Mouse (Mus musculus) bone marrow macrophage, adult 2 months (primary cell): ENCODE results near the gene Exoc2. TPM values are rescaled to one million over a fixed set of nuclear protein-coding genes. Genes with fewer than 3 reads are reported as not detected.

Experiments
- H3K27ac ChIP-seq: 2 replicates; pipeline ENCODE4 v1.5.1; 2012; ENCODE audit warnings: low read depth, low read length; ENCODE audit not compliant: insufficient read depth
- H3K4me1 ChIP-seq: 2 replicates; pipeline ENCODE4 v1.6.1; 2012; ENCODE audit warnings: low read length; ENCODE audit not compliant: control insufficient read depth, insufficient read depth
- H3K4me3 ChIP-seq: 2 replicates; pipeline ENCODE4 v1.5.1; 2012; ENCODE audit warnings: mild to moderate bottlenecking, low read length, moderate library complexity; ENCODE audit not compliant: insufficient read depth
- CTCF ChIP-seq: IDR thresholded peaks from 2 replicates; pipeline ENCODE4 v1.5.1; 2012; ENCODE audit warnings: low read depth, mild to moderate bottlenecking, low read length, moderate library complexity
- POLR2A ChIP-seq: IDR thresholded peaks from 2 replicates; pipeline ENCODE4 v1.6.1; 2012; ENCODE audit warnings: mild to moderate bottlenecking, low read depth, low read length, borderline replicate concordance
- polyA plus RNA-seq: library from polyadenylated mRNA; stranded (reverse); fragments of >200 nt; gene quantifications from 2 replicates; pipeline ENCODE4 v1.2.4, GENCODE M21; 2012; ENCODE audit not compliant: missing spikeins, insufficient read depth, insufficient read length

The Exoc2 gene
- polyA plus RNA-seq, 1 experiment = 29.5 TPM

DNA sequence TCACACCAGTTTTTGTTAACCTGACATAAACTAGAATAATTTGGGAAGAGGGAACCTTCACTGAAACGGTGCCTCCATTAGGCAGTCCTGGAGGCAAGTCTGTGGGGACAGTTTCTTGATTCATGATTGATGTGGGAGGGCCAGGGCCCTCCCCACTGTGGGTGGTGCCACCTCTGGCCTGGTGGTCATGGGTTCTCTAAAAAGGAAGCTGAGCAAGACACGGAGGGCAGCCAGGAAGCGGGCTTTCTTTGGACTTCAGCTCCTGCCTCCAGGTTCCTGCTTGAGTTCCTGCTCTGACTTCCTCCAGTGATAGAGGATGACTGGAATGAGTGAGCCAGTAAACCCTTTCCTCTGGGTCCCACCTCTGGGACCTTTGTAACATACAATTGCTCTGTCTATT is 185.5 kb downstream of the Exoc2 start:
- no peak overlapping the region for H3K4me3 ChIP-seq
- TF ChIP-seq CTCF (no peak), POLR2A (no peak)
- peak overlapping the region; percentile 21 for H3K27ac ChIP-seq
- peaks cover 56% of the 10 kb centered on the region for H3K4me1 ChIP-seq

- H3K4me1 ChIP-seq = peaks cover 52% of the 10 kb centered on the region
- TF ChIP-seq POLR2A (no peak), CTCF (no peak)
- H3K27ac ChIP-seq = peak overlapping the region; percentile 21
These were observed 185.9 kb downstream of the Exoc2 start for GRCm38 (mm10) chr13:30787960-30788359.

GRCm38 (mm10) chr13:30787556-30787955 is 186.3 kb downstream of the Exoc2 start:
- no peak overlapping the region for H3K4me3 ChIP-seq
- TF ChIP-seq POLR2A = no peak
- TF ChIP-seq CTCF = no peak
- peaks cover 48% of the 10 kb centered on the region for H3K4me1 ChIP-seq
- no peak overlapping the region for H3K27ac ChIP-seq

More at GRCm38 (mm10) chr13:30787960-30788359, 185.9 kb downstream of the Exoc2 start:
- no peak overlapping the region for H3K4me3 ChIP-seq

GRCm38 (mm10) chr13:30787036-30787320 is 186.9 kb downstream of the Exoc2 start:
- no peak overlapping the region for H3K4me3 ChIP-seq
- H3K4me1 ChIP-seq = peaks cover 45% of the 10 kb centered on the region
- no peak overlapping the region for H3K27ac ChIP-seq
- TF ChIP-seq CTCF = no peak

DNA sequence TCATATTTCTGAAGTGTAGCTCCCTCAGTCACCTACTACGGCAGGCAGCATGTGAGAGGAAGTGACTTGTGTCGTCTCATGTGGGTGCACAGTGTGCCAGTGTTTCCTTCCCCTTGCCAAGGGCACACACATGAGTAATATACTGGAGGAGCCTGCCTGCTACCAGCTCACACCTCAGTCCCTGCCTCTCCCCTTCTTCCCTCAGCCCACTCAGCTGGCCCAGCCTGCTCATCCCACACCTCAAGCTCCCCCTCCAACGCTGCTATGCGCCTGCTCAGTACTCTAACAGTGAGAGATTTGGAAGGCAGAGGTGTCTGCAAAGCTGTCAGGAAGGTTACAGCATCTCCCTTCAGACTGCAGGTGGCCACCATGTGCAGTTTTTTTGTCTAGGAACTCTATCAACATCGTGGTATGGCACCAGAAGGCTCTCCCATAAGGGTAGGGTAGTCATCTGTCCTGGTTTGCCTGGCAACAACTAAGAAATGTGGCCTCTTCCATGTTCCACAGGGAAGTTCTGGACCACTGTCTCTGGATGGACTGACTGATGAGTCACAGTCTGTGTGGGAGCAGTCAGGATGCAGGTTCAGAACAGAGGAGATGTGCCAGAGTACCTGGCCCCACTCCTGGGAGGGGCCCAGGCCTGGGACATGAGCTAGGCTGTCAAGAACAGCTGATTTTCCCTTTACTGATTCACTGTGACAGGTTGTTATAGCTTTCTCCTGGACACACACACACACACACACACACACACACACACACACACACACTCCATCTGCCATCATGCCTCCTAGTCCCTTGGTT is 187.5 kb downstream of the Exoc2 start:
- H3K4me3 ChIP-seq = no peak overlapping the region
- TF ChIP-seq CTCF (no peak), POLR2A (no peak)
- H3K4me1 ChIP-seq = peaks cover 43% of the 10 kb centered on the region
- peak overlapping the region; percentile 43 for H3K27ac ChIP-seq

DNA sequence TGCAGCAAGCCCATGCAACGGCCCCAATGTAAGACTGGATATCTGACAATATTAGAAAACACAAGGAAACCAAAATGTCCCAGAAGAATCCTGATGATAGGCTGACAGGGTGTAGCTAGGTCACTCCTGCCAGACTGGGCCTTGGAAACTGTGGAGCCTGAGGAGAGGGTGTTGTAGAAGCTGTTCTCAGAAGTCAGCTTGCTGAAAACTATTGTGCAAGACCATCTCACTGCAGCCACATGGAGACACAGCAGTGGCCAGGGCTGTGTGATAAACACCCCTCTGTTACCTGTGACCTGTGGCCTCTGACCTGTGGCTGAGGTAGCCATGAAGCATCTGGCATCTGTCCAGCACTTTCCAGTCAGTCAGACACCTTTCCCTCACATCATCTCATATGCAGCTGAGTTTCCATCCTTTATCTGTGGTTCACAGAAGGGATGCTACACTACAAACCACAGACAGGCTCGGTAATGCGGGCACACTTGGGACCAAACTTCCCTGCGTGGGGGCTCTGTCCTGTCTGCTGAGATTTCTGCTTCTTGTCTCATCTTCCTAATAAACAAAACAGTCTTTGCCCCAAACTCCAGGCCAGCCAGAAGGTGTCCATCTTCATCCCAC is 188.4 kb downstream of the Exoc2 start:
- H3K4me1 ChIP-seq = peaks cover 43% of the 10 kb centered on the region
- H3K27ac ChIP-seq = peak overlapping the region; percentile 32
- TF ChIP-seq CTCF (no peak), POLR2A (no peak)
- H3K4me3 ChIP-seq = no peak overlapping the region

GRCm38 (mm10) chr13:30782419-30782818 is 191.5 kb downstream of the Exoc2 start:
- Histone ChIP-seq H3K27ac (no peak overlapping the region), H3K4me1 (peaks cover 35% of the 10 kb centered on the region), H3K4me3 (no peak overlapping the region)
- TF ChIP-seq POLR2A = no peak

DNA sequence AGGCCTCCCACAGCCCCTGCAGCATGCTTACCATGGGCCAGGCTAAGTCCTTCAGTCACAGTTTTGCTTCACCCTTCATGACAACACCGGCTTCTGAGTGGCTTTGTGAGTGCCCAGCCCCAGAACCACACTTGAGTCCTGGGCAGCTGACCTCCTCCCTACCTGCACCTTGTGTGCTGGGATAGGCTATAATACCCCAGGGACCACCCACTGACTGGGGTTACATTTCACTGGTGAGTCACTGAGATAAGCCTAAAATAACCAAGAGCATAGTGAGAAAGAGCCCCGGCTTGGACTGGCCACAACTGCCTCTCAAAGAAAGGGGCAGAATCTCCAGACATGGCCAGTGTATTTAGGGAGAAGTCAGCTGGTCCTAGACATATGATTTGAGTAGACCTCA is 192.0 kb downstream of the Exoc2 start:
- TF ChIP-seq CTCF (no peak), POLR2A (no peak)
- no peak overlapping the region for H3K27ac ChIP-seq
- no peak overlapping the region for H3K4me3 ChIP-seq
- H3K4me1 ChIP-seq = peaks cover 30% of the 10 kb centered on the region

- TF ChIP-seq CTCF = no peak
- TF ChIP-seq POLR2A = no peak
- Histone ChIP-seq H3K4me3 (no peak overlapping the region), H3K27ac (no peak overlapping the region), H3K4me1 (peaks cover 2% of the 10 kb centered on the region; the same call in 1 of the 2 replicates)
These were observed 196.2 kb downstream of the Exoc2 start for GRCm38 (mm10) chr13:30777678-30778179.

GRCm38 (mm10) chr13:30776021-30776420 is 197.9 kb downstream of the Exoc2 start:
- no peak for TF ChIP-seq CTCF
- no peak for TF ChIP-seq POLR2A
- H3K27ac ChIP-seq = no peak overlapping the region
- no peaks in the 10 kb centered on the region for H3K4me1 ChIP-seq
- no peak overlapping the region for H3K4me3 ChIP-seq
